Mouse (Mus musculus) heart, embryonic 11.5 days (tissue): ENCODE measurements around the gene Prkci. TPM values are rescaled to one million over a fixed set of nuclear protein-coding genes. Genes with fewer than 3 reads are reported as not detected.

Experiments
- ATAC-seq: fragments of 200-750 bp; cut with Nextera tagmentation; replicated peaks from 2 replicates; pipeline ENCODE4 v1.8.0; 2017; ENCODE audit warnings: moderate library complexity; ENCODE audit not compliant: insufficient number of reproducible peaks, low FRiP score, low TSS enrichment
- H3K27ac ChIP-seq: fragments of 300-500 bp; sonication (generic); 2 replicates; pipeline ENCODE4 v1.5.1; 2014; ENCODE audit warnings: mild to moderate bottlenecking, low read depth, low read length
- H3K27me3 ChIP-seq: fragments of 300-500 bp; sonication (generic); 2 replicates; pipeline ENCODE4 v1.6.1; 2014; ENCODE audit warnings: mild to moderate bottlenecking, low read length, mixed read lengths; ENCODE audit not compliant: control insufficient read depth, insufficient read depth
- H3K36me3 ChIP-seq: fragments of 300-500 bp; sonication (generic); 2 replicates; pipeline ENCODE4 v1.6.1; 2014; ENCODE audit warnings: mild to moderate bottlenecking, low read length, moderate library complexity, mixed read lengths; ENCODE audit not compliant: control insufficient read depth, insufficient read depth
- H3K4me1 ChIP-seq: fragments of 300-500 bp; sonication (generic); 2 replicates; pipeline ENCODE4 v1.6.1; 2014; ENCODE audit warnings: low read length; ENCODE audit not compliant: control insufficient read depth, insufficient read depth
- H3K4me2 ChIP-seq: fragments of 300-500 bp; sonication (generic); 2 replicates; pipeline ENCODE4 v1.6.1; 2014; ENCODE audit warnings: mild to moderate bottlenecking, moderate library complexity
- H3K4me3 ChIP-seq: fragments of 300-500 bp; sonication (generic); 2 replicates; pipeline ENCODE4 v1.5.1; 2014; ENCODE audit warnings: low read depth, low read length
- H3K9ac ChIP-seq: fragments of 300-500 bp; sonication (generic); 2 replicates; pipeline ENCODE4 v1.6.1; 2014; ENCODE audit warnings: mild to moderate bottlenecking, low read depth, low read length, moderate library complexity
- H3K9me3 ChIP-seq: fragments of 300-500 bp; sonication (generic); replicated peaks from 2 replicates; pipeline ENCODE4 v1.6.1; 2016; ENCODE audit warnings: low read length; ENCODE audit not compliant: control insufficient read depth
- WGBS: fragments of 180-500 bp; shearing (Covaris S2); extraction: QIAGEN DNeasy Blood & Tissue Kit; methylation state at CpG from one replicate; pipeline ENCODE4 v1.1.7; 2014; ENCODE audit not compliant: insufficient replicate concordance; 5-methylcytosine and 5-hydroxymethylcytosine counted together
- polyA plus RNA-seq: library from polyadenylated mRNA; unstranded; fragments of >200 nt; fragmentation: Nextera tagmentation; extraction: Ambion mirVana; gene quantifications from 2 replicates; pipeline ENCODE4 v1.2.1, GENCODE M21; 2014

The Prkci gene
- polyA plus RNA-seq, 1 experiment from 2014 or later: 20.6 TPM

DNA sequence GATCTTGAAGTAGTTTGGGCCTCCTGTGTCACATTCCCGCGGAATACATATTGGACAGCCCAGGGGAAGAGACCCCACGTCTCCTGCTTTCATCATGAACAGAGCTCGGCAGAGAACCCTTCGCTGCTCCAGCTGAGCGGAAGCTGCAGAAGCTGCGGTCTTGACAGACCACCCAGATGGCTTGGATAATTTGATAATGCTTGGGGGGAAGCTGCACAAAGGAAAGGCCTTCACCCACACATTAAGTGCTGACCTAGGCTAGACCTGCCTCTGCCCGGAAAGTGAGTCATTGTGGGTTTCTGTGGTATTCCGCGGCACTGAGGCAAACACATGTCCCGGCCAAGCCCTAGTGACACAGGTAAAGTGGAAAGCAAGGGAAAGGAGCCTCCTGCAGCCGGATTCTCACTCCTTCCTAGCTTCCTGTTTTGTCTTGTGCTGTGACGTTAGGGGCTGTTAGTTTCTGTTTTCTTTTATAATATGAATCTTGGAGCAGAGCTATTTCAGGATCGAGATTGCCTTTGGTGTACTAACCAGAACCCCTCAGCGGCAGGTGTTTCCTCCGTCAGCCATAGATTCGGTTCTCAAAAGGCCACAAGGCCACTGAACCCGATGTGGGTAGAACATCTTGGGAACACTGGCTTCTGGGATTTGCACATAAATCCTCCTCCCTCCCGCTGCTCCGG, 65.7 kb downstream of the Prkci start:
- no peak overlapping the region for H3K4me3 ChIP-seq
- ATAC-seq: no peak
- H3K4me2 ChIP-seq: no peak overlapping the region
- H3K4me1 ChIP-seq: no peaks in the 10 kb centered on the region
- H3K27ac ChIP-seq: no peak overlapping the region
- WGBS: 73% methylated on average over 20 of the region's 20 CpGs
- no peak overlapping the region for H3K9ac ChIP-seq
- H3K27me3 ChIP-seq: no peaks in the 10 kb centered on the region
- H3K9me3 ChIP-seq: no peaks in the 10 kb centered on the region
- no peaks in the 10 kb centered on the region for H3K36me3 ChIP-seq

DNA sequence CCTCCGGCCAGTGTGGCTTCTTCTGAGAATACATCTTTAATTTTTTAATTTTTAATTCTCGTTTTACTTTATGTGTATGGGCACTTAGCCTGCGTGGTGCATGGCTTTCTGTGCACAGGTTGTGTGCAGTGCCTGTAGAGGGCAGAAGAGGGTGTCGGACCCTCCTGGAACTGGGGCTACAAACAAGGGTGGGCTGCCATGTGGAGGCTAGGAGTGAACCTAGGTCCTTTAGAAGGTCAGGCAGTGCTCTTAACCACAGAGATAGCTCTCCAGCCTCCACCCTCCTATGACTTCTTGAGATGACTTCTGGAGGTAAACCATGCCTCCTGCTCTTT, 66.2 kb downstream of the Prkci start:
- Histone ChIP-seq H3K27ac (no peak overlapping the region), H3K9ac (no peak overlapping the region), H3K4me3 (no peak overlapping the region), H3K36me3 (no peaks in the 10 kb centered on the region), H3K4me1 (no peaks in the 10 kb centered on the region), H3K4me2 (no peak overlapping the region), H3K9me3 (no peaks in the 10 kb centered on the region), H3K27me3 (no peaks in the 10 kb centered on the region)
- WGBS: 69% methylated on average over 4 of the region's 4 CpGs
- ATAC-seq: no peak

DNA sequence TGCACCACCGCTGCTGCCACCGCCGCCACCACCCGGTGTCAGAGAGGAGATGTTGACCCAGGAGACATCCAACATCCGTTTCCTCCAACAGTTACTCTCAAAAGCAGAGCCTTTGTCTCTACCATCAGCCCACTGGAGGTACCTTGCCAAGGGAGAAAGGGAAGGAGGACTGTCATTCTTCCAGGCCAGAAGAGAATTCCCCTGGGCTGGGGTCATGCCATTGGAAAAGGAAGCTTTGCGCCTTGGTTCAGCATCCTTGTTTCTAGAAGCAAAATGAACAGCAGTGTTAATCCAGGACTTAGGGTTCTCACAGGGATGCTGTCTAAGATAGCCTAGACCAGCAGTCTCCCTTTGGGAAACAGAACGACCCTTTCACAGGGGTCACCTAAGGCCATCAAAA, 66.8 kb downstream of the Prkci start:
- Histone ChIP-seq H3K36me3 (no peaks in the 10 kb centered on the region), H3K4me2 (no peak overlapping the region), H3K4me3 (no peak overlapping the region), H3K9me3 (no peaks in the 10 kb centered on the region), H3K27me3 (no peaks in the 10 kb centered on the region), H3K9ac (no peak overlapping the region), H3K27ac (no peak overlapping the region), H3K4me1 (no peaks in the 10 kb centered on the region)
- WGBS: 81% methylated on average over 7 of the region's 7 CpGs
- no peak for ATAC-seq

DNA sequence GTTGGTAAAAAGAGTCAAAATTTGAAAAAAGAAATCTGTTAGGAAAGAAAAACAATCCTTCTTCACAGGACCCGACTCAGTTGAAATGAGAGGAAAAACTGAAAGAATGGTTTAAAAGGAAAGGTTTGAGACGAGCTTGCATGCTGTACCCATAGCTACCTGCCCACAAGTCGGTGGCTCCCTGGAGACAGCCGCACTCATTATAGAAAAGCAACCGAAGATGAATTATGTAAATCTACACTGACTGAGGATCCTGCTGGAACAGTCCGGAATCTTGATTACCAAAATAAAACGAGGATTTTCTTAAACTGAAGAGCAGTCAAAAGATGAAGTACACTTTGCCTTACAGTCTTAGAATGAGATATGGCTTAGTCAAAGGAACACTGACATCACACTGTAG, 72.9 kb downstream of the Prkci start:
- no peak overlapping the region for H3K4me3 ChIP-seq
- H3K9ac ChIP-seq: no peak overlapping the region
- H3K36me3 ChIP-seq: no peaks in the 10 kb centered on the region
- 86% methylated on average over 7 of the region's 7 CpGs for WGBS
- H3K27me3 ChIP-seq: no peaks in the 10 kb centered on the region
- ATAC-seq: no peak
- H3K4me2 ChIP-seq: no peak overlapping the region
- H3K9me3 ChIP-seq: no peaks in the 10 kb centered on the region
- no peaks in the 10 kb centered on the region for H3K4me1 ChIP-seq
- no peak overlapping the region for H3K27ac ChIP-seq

DNA sequence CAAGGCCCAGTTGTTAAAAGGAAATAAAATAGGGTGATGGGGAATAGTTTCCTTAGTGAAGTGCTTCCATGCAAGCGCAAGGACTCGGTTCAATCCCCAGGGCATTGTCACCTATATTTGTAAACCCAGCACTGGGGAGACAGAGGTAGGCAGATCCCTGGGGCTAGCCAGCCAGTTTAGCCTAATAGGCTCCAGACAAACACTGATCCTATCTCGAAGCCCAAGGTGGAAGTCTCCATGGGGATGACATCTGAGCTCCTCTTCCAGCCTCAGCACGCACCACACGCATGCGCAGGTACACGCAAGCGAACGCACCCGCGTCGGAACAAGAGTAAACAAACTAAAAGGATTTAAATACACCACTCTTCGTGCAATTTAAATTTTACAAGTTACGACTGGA, 76.3 kb downstream of the Prkci start:
- ATAC-seq: no peak
- 85% methylated on average over 14 of the region's 14 CpGs for WGBS
- Histone ChIP-seq H3K36me3 (no peaks in the 10 kb centered on the region), H3K4me2 (no peak overlapping the region), H3K27me3 (no peaks in the 10 kb centered on the region), H3K4me3 (no peak overlapping the region), H3K9ac (no peak overlapping the region), H3K9me3 (no peaks in the 10 kb centered on the region), H3K27ac (no peak overlapping the region), H3K4me1 (no peaks in the 10 kb centered on the region)

DNA sequence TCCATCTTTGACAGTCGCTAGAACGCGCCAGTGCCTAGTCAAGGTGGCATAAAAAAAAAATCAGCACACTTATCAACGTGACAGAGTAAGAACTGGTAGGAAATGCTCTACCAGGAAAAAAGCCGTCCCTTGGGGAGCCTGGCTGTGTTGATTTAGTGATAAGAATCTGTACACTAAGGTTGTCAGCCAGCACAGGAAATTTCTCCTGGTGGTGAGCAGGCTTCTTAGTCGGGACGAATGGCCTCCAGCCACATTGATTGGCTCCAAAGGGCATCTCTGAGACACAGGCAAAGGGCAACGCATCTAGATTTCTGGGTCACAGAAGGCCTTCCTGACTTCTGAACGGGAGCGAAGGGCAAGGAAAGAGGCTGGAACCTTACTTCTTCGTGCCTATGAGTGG, 80.3 kb downstream of the Prkci start:
- 52% methylated on average over 11 of the region's 11 CpGs for WGBS
- no peak overlapping the region for H3K4me2 ChIP-seq
- H3K36me3 ChIP-seq: no peaks in the 10 kb centered on the region
- no peak overlapping the region for H3K4me3 ChIP-seq
- no peak overlapping the region for H3K9ac ChIP-seq
- H3K9me3 ChIP-seq: no peaks in the 10 kb centered on the region
- H3K27me3 ChIP-seq: no peaks in the 10 kb centered on the region
- no peak overlapping the region for H3K27ac ChIP-seq
- H3K4me1 ChIP-seq: no peaks in the 10 kb centered on the region
- no peak for ATAC-seq

DNA sequence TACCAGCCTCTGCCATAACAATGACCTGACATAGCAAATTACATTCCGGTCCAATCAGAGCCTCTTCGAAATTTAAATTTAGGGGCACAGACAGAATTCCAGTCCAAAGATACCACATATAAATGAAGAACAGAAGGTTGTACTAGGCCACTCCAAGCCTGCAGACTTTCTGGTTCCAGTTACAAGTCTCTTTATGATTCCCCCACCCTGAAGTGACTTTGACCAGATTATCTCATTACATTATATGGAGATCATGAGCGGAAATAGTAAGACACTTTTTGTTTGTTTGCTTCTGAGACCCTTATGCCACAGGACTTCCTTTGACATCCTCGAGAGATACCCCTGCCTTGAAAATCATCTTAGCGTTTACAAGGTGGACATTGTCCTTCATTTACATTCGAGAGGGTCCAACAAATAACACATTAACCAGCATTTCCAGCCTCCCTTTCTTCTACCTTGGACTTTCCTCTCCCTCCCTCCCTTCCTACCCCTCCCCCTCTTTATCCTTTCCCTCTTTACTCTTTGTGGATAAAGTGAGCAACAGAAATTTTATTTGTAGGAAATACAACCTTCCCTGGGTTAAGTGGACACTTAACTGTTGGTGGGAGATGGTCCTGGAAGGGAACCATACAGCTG, 81.6 kb downstream of the Prkci start:
- no peaks in the 10 kb centered on the region for H3K27me3 ChIP-seq
- no peak for ATAC-seq
- H3K4me1 ChIP-seq: no peaks in the 10 kb centered on the region
- no peak overlapping the region for H3K9ac ChIP-seq
- H3K9me3 ChIP-seq: no peaks in the 10 kb centered on the region
- H3K4me2 ChIP-seq: no peak overlapping the region
- no peaks in the 10 kb centered on the region for H3K36me3 ChIP-seq
- no peak overlapping the region for H3K27ac ChIP-seq
- no peak overlapping the region for H3K4me3 ChIP-seq
- 78% methylated on average over 6 of the region's 6 CpGs for WGBS

DNA sequence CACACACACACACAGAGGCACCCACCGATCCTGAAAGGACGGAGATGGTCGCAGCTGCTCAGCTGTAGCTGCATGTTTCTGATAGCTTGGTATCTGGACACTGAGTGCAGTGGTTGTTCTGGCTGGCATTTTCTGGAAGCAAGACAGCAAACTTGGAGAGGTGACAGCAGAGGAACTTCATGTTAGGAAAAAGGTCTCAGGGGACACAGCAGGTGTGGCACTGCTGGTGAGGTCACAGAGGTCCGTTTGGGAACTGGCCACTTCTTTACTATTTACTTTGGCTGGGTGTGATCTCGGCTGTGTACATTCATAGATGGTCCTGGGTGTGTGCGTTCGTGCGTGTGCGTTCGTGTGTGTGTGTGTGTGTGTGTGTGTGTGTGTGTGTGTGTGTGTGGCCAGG, 83.9 kb downstream of the Prkci start:
- no peaks in the 10 kb centered on the region for H3K9me3 ChIP-seq
- 67% methylated on average over 10 of the region's 10 CpGs for WGBS
- H3K9ac ChIP-seq: no peak overlapping the region
- H3K4me3 ChIP-seq: no peak overlapping the region
- no peaks in the 10 kb centered on the region for H3K36me3 ChIP-seq
- no peak for ATAC-seq
- no peak overlapping the region for H3K4me2 ChIP-seq
- H3K4me1 ChIP-seq: peaks cover 6% of the 10 kb centered on the region; the same call in 1 of the 2 replicates
- no peak overlapping the region for H3K27ac ChIP-seq
- no peaks in the 10 kb centered on the region for H3K27me3 ChIP-seq
